Mouse (Mus musculus) frontal cortex, postnatal 36 days (tissue): ENCODE measurements around the gene Sdhaf3.
A peak's percentile ranks its signal among the peaks of the same experiment; 100 is the strongest.
"Not testable (repeated sequence)": the region's sequence is repeated elsewhere in the genome, so short reads cannot be mapped to it uniquely, and the experiment has no call there.

Experiments used
- DNase-seq, 2 experiments: peaks; one replicate each; pipeline ENCODE4 v3.0.0; 2022; ENCODE audit warnings: low spot score in 2 of 2

The Sdhaf3 gene

GRCm38 (mm10) chr6:6955764-6956561 is at the start of gene Sdhaf3:
Sdhaf3 (plus strand) TSS chr6:6956004.
- peak; percentile 94 to 97 for DNase-seq

- no peak for DNase-seq
Measured at GRCm38 (mm10) chr6:6909586-6909985, 46.2 kb upstream of the Sdhaf3 start.

- no peak for DNase-seq
Measured at GRCm38 (mm10) chr6:6914304-6914703, 41.5 kb upstream of the Sdhaf3 start.

- peak; percentile 20 to 51 for DNase-seq
Measured at GRCm38 (mm10) chr6:6914849-6915525, 40.8 kb upstream of the Sdhaf3 start.

GRCm38 (mm10) chr6:6915526-6915915 is 40.3 kb upstream of the Sdhaf3 start:
- DNase-seq = no peak

GRCm38 (mm10) chr6:6917334-6917733 is 38.5 kb upstream of the Sdhaf3 start:
- no peak for DNase-seq

GRCm38 (mm10) chr6:6925264-6925663 is 30.5 kb upstream of the Sdhaf3 start:
- DNase-seq = peak in 1 of 2 experiments; percentile 11

- DNase-seq = no peak
Measured at GRCm38 (mm10) chr6:6930831-6931230, 25.0 kb upstream of the Sdhaf3 start.

- DNase-seq = no peak
Measured at GRCm38 (mm10) chr6:6931507-6931906, 24.3 kb upstream of the Sdhaf3 start.

- DNase-seq = no peak
Measured at GRCm38 (mm10) chr6:6940845-6941244, 15.0 kb upstream of the Sdhaf3 start.

- DNase-seq = no peak
Measured at GRCm38 (mm10) chr6:6942813-6943212, 13.0 kb upstream of the Sdhaf3 start.

- DNase-seq = no peak
Measured at GRCm38 (mm10) chr6:6947650-6948049, 8.2 kb upstream of the Sdhaf3 start.

- no peak for DNase-seq
Measured at GRCm38 (mm10) chr6:6955395-6955763, 425 bp upstream of the Sdhaf3 start.

- not testable (repeated sequence) for DNase-seq
Measured at GRCm38 (mm10) chr6:6959234-6959633, 3.4 kb downstream of the Sdhaf3 start.

- DNase-seq = no peak
Measured at GRCm38 (mm10) chr6:6997226-6997946, 41.6 kb downstream of the Sdhaf3 start.

GRCm38 (mm10) chr6:6997956-6998355 is 42.2 kb downstream of the Sdhaf3 start:
- DNase-seq = no peak

GRCm38 (mm10) chr6:6999015-6999414 is 43.2 kb downstream of the Sdhaf3 start:
- no peak for DNase-seq

- DNase-seq = no peak
Measured at GRCm38 (mm10) chr6:7003085-7003484, 47.3 kb downstream of the Sdhaf3 start.

- DNase-seq = peak in 1 of 2 experiments; percentile 7
Measured at GRCm38 (mm10) chr6:7004005-7004404, 48.2 kb downstream of the Sdhaf3 start.

GRCm38 (mm10) chr6:7038087-7038486 is 82.3 kb downstream of the Sdhaf3 start:
- DNase-seq = no peak

- DNase-seq = no peak
Measured at GRCm38 (mm10) chr6:7038835-7039234, 83.0 kb downstream of the Sdhaf3 start.

GRCm38 (mm10) chr6:7041912-7042311 is 86.1 kb downstream of the Sdhaf3 start:
- no peak for DNase-seq

GRCm38 (mm10) chr6:7062819-7063218 is 107.0 kb downstream of the Sdhaf3 start:
- no peak for DNase-seq
